Mouse (Mus musculus): ENCODE results near the gene Tppp3. TPM values are rescaled to one million over a fixed set of nuclear protein-coding genes. Genes with fewer than 3 reads are reported as not detected.

Tppp3 gene
- polyA plus RNA-seq (2017; shearing (Covaris generic)), result 1 to 10 TPM in 1 of 2 experiments, not detected in 1; 1.8 TPM

DNA sequence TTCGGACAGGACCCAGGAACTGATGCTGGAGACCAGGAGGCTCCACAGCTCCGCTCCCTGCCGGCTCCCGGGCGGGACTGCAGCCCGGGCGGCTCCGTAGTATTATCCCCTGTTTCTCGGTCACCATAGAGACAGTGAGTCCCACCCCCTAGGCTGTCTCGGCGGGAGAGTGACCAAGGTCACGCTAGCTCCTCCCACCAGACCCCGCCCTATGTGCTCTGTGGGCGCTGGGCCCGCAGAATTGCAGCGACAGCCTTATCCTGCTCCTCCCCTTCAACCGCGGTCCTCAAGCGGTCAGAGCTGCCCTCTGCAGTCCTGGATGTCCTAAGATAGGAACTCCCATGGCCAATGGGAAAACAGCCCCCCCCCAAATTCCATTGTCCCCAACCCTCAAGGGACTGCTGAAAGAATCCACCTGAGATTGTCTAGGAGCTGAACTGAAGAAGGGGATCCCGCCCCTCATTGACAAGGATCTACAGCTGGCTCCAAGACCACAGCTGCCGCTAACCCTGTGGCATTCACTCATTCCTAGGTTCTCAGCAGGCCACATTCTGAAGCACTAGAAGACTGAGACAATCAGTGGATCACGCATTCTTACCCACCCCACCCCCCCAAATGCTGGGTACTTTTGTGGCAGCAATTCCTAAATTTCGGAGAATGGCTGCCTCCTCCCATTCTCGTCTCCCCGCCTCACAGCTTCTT lies at the start of gene Tppp3:
Tppp3 (minus strand) TSS at position 213 of the 702 bp plus-strand sequence.

GRCm38 (mm10) chr8:105518436-105519313 lies 47.3 kb upstream of the Tppp3 start, which contains the start of gene Hsd11b2:
Gene Hsd11b2 (plus strand): TSS chr8:105518755.

DNA sequence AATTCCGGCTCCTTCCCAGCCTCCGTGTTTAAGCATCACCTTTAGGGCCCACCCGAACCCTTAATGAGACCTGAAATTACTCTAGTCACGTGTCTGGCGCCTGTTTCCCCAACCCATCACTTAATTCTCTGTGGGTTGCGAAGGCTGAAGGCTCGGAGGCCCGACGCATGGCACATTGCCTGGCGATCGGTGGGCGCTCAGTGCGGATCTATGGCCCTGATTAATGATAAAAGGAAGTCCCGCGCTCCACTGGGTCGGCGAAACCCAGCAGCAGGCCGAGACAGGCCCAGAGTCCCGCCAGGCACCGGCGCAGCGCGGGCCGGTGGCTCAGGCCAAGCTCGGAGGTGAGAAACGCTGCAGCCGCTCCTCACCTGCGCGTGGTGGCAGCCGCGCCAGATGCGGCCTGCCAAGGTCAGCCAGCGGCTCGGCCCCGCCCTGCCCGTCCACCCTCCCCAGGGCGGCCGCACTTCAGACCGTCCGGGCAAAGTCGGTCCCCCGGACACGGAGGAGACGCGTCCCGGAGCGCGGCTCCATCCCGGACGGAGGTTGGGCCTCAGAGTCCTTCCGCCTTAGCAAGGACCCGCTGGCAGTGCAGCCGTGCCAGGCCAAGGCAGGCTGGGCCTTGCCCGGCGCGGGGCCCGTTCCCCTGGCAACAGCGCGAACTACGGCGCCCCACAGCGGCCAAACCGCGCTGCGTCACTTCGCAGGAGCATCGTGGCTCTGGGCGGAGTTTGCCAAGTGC lies 25.3 kb upstream of the Tppp3 start, which contains the start of gene Zdhhc1:
Zdhhc1 (minus strand) TSS at position 464 of the 742 bp plus-strand sequence.

Other genes starting within 250 kb of the Tppp3 start
- gene D230025D16Rik, start 246.4 kb downstream of the Tppp3 start, polyA plus RNA-seq (2017; shearing (Covaris generic)), result 10 to 100 TPM; 22.1 to 29.3 TPM
- gene B3gnt9, start 216.4 kb downstream of the Tppp3 start, polyA plus RNA-seq (2017; shearing (Covaris generic)), result 1 to 10 TPM; 1.2 to 2.0 TPM
- 10 to 100 TPM; 58.0 to 82.4 TPM for gene Tradd, start 206.9 kb downstream of the Tppp3 start, polyA plus RNA-seq (2017; shearing (Covaris generic))
- 10 to 100 TPM; 16.9 to 24.8 TPM for gene Fbxl8, start 206.9 kb downstream of the Tppp3 start, polyA plus RNA-seq (2017; shearing (Covaris generic))
- under 1 TPM; 0.92 to 0.93 TPM for gene Hsf4, start 201.7 kb downstream of the Tppp3 start, polyA plus RNA-seq (2017; shearing (Covaris generic))
- gene Nol3, start 195.4 kb downstream of the Tppp3 start, polyA plus RNA-seq (2017; shearing (Covaris generic)), result not detected
- 1 to 10 TPM in 1 of 2 experiments, under 1 TPM in 1; 0.60 to 2.2 TPM for gene 4931428F04Rik, start 181.7 kb downstream of the Tppp3 start, polyA plus RNA-seq (2017; shearing (Covaris generic))
- gene Exoc3l, start 175.4 kb downstream of the Tppp3 start, polyA plus RNA-seq (2017; shearing (Covaris generic)), result 1 to 10 TPM; 1.0 to 1.3 TPM
- gene E2f4, start 173.9 kb downstream of the Tppp3 start, polyA plus RNA-seq (2017; shearing (Covaris generic)), result 100 to 1,000 TPM; 156 to 166 TPM
- gene Elmo3, start 165.9 kb downstream of the Tppp3 start, polyA plus RNA-seq (2017; shearing (Covaris generic)), result 10 to 100 TPM in 1 of 2 experiments, 1 to 10 TPM in 1; 4.4 to 10.1 TPM
- gene Lrrc29, start 145.2 kb downstream of the Tppp3 start, polyA plus RNA-seq (2017; shearing (Covaris generic)), result 1 to 10 TPM; 3.3 TPM
- 100 to 1,000 TPM; 127 to 128 TPM for gene Tmem208, start 145.2 kb downstream of the Tppp3 start, polyA plus RNA-seq (2017; shearing (Covaris generic))
- 1 to 10 TPM; 1.3 to 2.4 TPM for gene Fhod1, start 123.6 kb downstream of the Tppp3 start, polyA plus RNA-seq (2017; shearing (Covaris generic))
- 1 to 10 TPM in 1 of 2 experiments, under 1 TPM in 1; 0.10 to 2.2 TPM for gene Slc9a5, start 122.7 kb downstream of the Tppp3 start, polyA plus RNA-seq (2017; shearing (Covaris generic))
- gene Plekhg4, start 98.3 kb downstream of the Tppp3 start, polyA plus RNA-seq (2017; shearing (Covaris generic)), result 1 to 10 TPM in 1 of 2 experiments, not detected in 1; 1.1 TPM
- under 1 TPM in 1 of 2 experiments, not detected in 1; 0.63 TPM for gene Kctd19, start 58.0 kb downstream of the Tppp3 start, polyA plus RNA-seq (2017; shearing (Covaris generic))
- not detected for gene Lrrc36, start 58.0 kb downstream of the Tppp3 start, polyA plus RNA-seq (2017; shearing (Covaris generic))
- 1 to 10 TPM; 1.5 to 4.3 TPM for gene Zdhhc1, start 25.4 kb upstream of the Tppp3 start, polyA plus RNA-seq (2017; shearing (Covaris generic))
- gene Hsd11b2, start 47.2 kb upstream of the Tppp3 start, polyA plus RNA-seq (2017; shearing (Covaris generic)), result under 1 TPM in 1 of 2 experiments, not detected in 1; 0.37 TPM
- gene Atp6v0d1, start 94.5 kb upstream of the Tppp3 start, polyA plus RNA-seq (2017; shearing (Covaris generic)), result 10 to 100 TPM; 56.2 to 62.2 TPM
- 10 to 100 TPM; 13.2 to 18.4 TPM for gene Ripor1, start 133.7 kb upstream of the Tppp3 start, polyA plus RNA-seq (2017; shearing (Covaris generic))
- 100 to 1,000 TPM; 174 to 204 TPM for gene Ctcf, start 165.0 kb upstream of the Tppp3 start, polyA plus RNA-seq (2017; shearing (Covaris generic))
- under 1 TPM in 1 of 2 experiments, not detected in 1; 0.90 TPM for gene Agrp, start 165.9 kb upstream of the Tppp3 start, polyA plus RNA-seq (2017; shearing (Covaris generic))
- 100 to 1,000 TPM in 1 of 2 experiments, 10 to 100 TPM in 1; 90.8 to 130 TPM for gene Carmil2, start 214.7 kb upstream of the Tppp3 start, polyA plus RNA-seq (2017; shearing (Covaris generic))
- 10 to 100 TPM; 65.1 to 65.6 TPM for gene Acd, start 229.6 kb upstream of the Tppp3 start, polyA plus RNA-seq (2017; shearing (Covaris generic))
- gene Pard6a, start 229.6 kb upstream of the Tppp3 start, polyA plus RNA-seq (2017; shearing (Covaris generic)), result 10 to 100 TPM in 1 of 2 experiments, 1 to 10 TPM in 1; 8.3 to 10.2 TPM
- under 1 TPM in 1 of 2 experiments, not detected in 1; 0.26 TPM for gene 4933405L10Rik, start 236.1 kb upstream of the Tppp3 start, polyA plus RNA-seq (2017; shearing (Covaris generic))
- gene Enkd1, start 236.7 kb upstream of the Tppp3 start, polyA plus RNA-seq (2017; shearing (Covaris generic)), result 1 to 10 TPM; 1.8 to 6.9 TPM

Data from activated CD4-positive, CD25-positive, alpha-beta regulatory T cell (primary cell).